Mouse (Mus musculus): ENCODE data around the gene Mok.

DNA sequence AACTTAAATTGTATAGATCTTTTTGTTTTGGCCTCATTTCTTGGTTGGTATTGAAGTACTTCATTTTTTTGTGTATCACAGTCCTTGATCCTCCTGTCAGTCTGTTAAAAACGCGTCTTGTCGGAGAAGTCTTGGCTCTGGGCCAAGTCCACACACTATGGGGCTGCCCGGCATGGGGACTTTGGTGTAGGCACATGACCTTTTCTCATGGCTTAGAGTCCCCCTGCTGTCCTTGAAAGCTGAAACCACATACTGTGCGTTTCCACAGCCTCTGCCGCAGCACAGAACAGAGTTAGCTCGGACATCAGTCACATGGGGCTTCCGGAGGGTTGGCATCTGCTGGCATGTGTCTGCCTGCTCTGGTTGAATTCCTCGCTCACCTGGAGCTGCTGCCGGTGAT is 36.5 kb downstream of the Mok start:
- TF ChIP-seq POLR2AphosphoS2 (IDR thresholded peaks at IDR 0.05; ENCODE audit: insufficient read length, low read depth) (no peak), POLR2A (IDR thresholded peaks at IDR 0.05; ENCODE audit: insufficient read length, low read depth) (no peak), E2F4 (IDR thresholded peaks at IDR 0.05; ENCODE audit: insufficient read depth) (no peak), MYOG (IDR thresholded peaks at IDR 0.05; ENCODE audit: control insufficient read depth in 1 of 3, insufficient read depth in 1 of 3, insufficient read length in 2 of 3, low read depth in 2 of 3) (no peak), CEBPB (IDR thresholded peaks at IDR 0.05; ENCODE audit: insufficient read depth, poor library complexity, severe bottlenecking) (no peak), SRF (IDR thresholded peaks at IDR 0.05; ENCODE audit: control insufficient read depth, insufficient read length, low read depth) (no peak), MYOD1 (IDR thresholded peaks at IDR 0.05; ENCODE audit: control insufficient read depth in 1 of 3, insufficient read length in 2 of 3, low read depth in 2 of 3) (no peak), TCF3 (IDR thresholded peaks at IDR 0.05; ENCODE audit: insufficient read length, low read depth) (no peak), TCF12 (IDR thresholded peaks at IDR 0.05; ENCODE audit: insufficient read depth, poor library complexity, severe bottlenecking) (no peak)
